Mouse (Mus musculus) liver, postnatal 0 days (tissue): ENCODE results near the gene Bmp4.

Experiments
- CTCF ChIP-seq: sonication (generic); IDR thresholded peaks from 2 replicates; pipeline ENCODE4 v1.5.1; 2016; ENCODE audit warnings: antibody characterized with exemption, low read depth
- EP300 ChIP-seq: IDR thresholded peaks from 2 replicates; pipeline ENCODE4 v1.6.1; 2016; ENCODE audit warnings: antibody characterized with exemption, low read depth, mild to moderate bottlenecking

DNA sequence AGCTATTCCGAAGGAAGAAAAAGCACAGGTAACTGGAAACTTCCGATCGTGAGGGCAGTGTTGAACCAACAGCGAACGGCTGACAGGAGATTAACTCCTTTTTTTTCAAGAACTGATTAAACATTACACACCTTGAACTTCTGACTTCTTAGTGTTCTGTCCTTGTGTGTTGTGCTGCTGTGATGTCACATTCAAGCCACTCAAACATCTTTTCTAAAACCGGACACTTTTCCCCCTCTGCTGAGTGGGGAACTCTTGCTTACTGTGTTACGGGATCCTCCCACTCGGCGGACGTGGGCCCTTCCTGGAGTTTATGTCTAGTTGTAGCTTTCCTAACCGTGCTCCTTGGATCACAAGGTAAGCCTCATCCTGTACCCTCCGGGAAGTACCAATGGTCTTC, 11.2 kb downstream of the Bmp4 start, which contains the start of gene Gm15217:
- TF ChIP-seq CTCF: no peak
- TF ChIP-seq EP300: no peak
